Mouse (Mus musculus): Measurements from ENCODE around the gene Vmn1r107. TPM values are rescaled to one million over a fixed set of nuclear protein-coding genes. Genes with fewer than 3 reads are reported as not detected.

Vmn1r107 gene
- polyA plus RNA-seq (2012; rRNA removed): not detected in 2 replicates

GRCm38 (mm10) chr7:20668618-20669017, at the start of gene Vmn1r107:
Gene Vmn1r107 (plus strand): TSS chr7:20668918.

GRCm38 (mm10) chr7:20703116-20703515, 34.4 kb downstream of the Vmn1r107 start, which contains the start of gene Vmn1r111:
Gene Vmn1r111 (minus strand): TSS chr7:20703216.

Other genes with a start within 250 kb of the Vmn1r107 start
- not detected in 2 replicates for gene Vmn1r101, start 226.3 kb upstream of the Vmn1r107 start, polyA plus RNA-seq (2012; rRNA removed)
- gene Gm10670, start 194.0 kb upstream of the Vmn1r107 start, polyA plus RNA-seq (2012; rRNA removed): not detected in 2 replicates
- not detected in 2 replicates for gene Vmn1r103, start 158.4 kb upstream of the Vmn1r107 start, polyA plus RNA-seq (2012; rRNA removed)
- not detected in 2 replicates for gene Vmn1r104, start 135.1 kb upstream of the Vmn1r107 start, polyA plus RNA-seq (2012; rRNA removed)
- gene Gm5726, start 123.2 kb upstream of the Vmn1r107 start, polyA plus RNA-seq (2012; rRNA removed): not detected in 2 replicates
- gene Gm4141, start 92.7 kb upstream of the Vmn1r107 start, polyA plus RNA-seq (2012; rRNA removed): not detected in 2 replicates
- not detected in 2 replicates for gene Gm4513, start 69.9 kb upstream of the Vmn1r107 start, polyA plus RNA-seq (2012; rRNA removed)
- not detected in 2 replicates for gene Vmn1r111, start 34.3 kb downstream of the Vmn1r107 start, polyA plus RNA-seq (2012; rRNA removed)
- not detected in 2 replicates for gene Gm10668, start 61.7 kb downstream of the Vmn1r107 start, polyA plus RNA-seq (2012; rRNA removed)
- gene Vmn1r112, start 102.3 kb downstream of the Vmn1r107 start, polyA plus RNA-seq (2012; rRNA removed): not detected in 2 replicates
- not detected in 2 replicates for gene Vmn1r113, start 118.4 kb downstream of the Vmn1r107 start, polyA plus RNA-seq (2012; rRNA removed)
- gene Vmn1r114, start 143.3 kb downstream of the Vmn1r107 start, polyA plus RNA-seq (2012; rRNA removed): not detected in 2 replicates
- gene Vmn1r115, start 176.1 kb downstream of the Vmn1r107 start, polyA plus RNA-seq (2012; rRNA removed): not detected in 2 replicates
- gene Vmn1r116, start 203.3 kb downstream of the Vmn1r107 start, polyA plus RNA-seq (2012; rRNA removed): not detected in 2 replicates
- not detected in 2 replicates for gene Vmn1r117, start 215.2 kb downstream of the Vmn1r107 start, polyA plus RNA-seq (2012; rRNA removed)
- gene Vmn1r118, start 243.4 kb downstream of the Vmn1r107 start, polyA plus RNA-seq (2012; rRNA removed): not detected in 2 replicates